Mouse (Mus musculus) retina, adult 2 months (tissue): ENCODE measurements around the gene Nrip3.
A peak's percentile ranks its signal among the peaks of the same experiment; 100 is the strongest.

Experiments
- DNase-seq: peaks from one replicate; pipeline ENCODE4 v3.0.0-alpha.2; 2012; ENCODE audit warnings: low read depth, low spot score

Nrip3 gene

DNA sequence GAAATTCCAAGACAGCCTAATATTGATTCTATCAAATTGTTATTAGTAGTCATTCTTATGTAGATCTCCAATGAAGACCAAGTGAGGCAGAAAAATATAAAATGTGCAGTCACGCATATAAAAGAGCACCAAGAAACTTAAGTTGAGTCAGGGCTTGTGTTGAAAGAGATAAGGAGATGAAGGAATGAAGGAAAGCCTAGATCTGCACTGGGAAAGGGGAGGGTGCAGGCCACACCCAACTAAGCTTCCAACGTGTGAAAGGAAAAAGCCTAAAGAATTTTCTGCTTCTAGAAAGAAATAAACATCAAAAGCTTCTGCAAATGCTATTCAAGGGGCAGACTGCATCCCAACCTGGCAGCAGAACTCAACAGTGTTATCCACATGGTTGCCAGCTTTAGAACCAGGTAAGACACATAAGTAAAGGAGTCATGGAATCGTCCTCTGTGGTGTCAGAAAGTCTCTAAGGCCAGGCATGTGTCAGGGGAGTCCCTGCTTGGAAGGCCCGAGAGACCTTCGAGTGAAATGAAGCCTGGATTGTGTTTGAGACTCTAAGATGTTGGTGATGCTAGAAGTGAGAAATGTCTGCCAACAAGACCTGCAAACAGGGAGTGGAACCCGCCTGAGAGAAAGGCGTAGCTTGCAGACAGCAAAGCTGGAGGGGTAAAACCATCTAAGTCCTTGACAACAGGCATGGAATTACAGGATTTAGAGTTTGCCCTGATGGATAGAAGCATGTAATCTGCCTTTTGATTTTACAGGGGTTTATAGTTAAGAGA lies 14.1 kb downstream of the Nrip3 start:
- DNase-seq: no peak

DNA sequence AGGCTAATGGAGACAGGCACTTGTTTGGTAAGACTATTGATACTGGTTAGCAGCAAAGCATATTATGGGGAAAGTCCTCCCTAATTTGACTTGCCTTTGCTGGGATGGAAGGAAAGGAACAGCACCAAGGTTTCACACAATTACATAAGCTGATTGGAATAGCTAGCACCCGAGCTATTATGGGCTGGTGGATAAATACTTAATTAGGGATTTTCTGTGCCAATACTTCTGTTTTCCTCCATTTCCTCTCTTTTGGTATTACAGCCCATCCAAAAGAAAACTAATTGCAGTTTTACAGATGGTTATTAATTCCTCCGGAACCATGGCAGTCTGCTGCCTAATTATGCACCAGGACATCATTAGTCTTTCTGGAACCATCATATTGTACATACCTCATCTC lies 17.8 kb downstream of the Nrip3 start:
- DNase-seq: no peak

DNA sequence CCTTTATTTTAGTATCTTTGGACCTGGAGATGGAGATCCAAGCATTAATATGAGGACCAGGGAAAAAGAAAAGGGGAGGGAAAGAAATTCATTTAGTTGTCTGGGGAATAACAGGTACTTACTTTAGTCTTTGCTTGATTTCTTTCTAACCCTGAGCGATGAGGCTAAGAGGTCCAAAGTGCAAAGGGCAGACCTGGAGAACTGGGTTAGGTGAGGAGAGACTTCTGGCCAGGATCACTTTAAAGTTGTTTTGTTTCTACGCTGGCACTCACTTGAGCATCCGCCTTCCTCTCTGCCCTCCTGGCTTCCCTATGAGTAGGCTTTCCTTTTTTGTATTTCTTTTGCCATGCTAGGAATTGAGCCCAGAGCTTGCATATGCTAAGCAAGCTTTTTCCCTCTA lies 25.5 kb downstream of the Nrip3 start:
- DNase-seq: no peak

DNA sequence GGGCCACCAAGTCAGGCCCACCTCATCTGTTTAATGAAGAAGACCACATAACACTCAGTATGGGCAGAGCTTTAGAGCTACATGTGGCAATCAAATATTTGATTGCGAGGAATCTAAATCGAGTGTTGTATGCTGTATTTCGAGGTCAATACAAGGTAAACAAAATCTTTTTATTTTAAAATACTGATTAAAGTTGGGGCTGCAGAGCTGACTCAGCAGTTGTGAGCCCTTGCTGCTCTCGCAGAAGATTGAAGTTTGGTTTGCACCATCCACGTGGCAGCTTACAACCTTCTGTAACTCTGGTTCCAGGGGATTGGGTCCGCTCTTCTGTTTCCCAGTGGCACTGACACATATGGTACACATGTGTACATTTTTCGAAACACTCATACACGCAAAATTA lies 27.8 kb downstream of the Nrip3 start:
- DNase-seq: no peak

DNA sequence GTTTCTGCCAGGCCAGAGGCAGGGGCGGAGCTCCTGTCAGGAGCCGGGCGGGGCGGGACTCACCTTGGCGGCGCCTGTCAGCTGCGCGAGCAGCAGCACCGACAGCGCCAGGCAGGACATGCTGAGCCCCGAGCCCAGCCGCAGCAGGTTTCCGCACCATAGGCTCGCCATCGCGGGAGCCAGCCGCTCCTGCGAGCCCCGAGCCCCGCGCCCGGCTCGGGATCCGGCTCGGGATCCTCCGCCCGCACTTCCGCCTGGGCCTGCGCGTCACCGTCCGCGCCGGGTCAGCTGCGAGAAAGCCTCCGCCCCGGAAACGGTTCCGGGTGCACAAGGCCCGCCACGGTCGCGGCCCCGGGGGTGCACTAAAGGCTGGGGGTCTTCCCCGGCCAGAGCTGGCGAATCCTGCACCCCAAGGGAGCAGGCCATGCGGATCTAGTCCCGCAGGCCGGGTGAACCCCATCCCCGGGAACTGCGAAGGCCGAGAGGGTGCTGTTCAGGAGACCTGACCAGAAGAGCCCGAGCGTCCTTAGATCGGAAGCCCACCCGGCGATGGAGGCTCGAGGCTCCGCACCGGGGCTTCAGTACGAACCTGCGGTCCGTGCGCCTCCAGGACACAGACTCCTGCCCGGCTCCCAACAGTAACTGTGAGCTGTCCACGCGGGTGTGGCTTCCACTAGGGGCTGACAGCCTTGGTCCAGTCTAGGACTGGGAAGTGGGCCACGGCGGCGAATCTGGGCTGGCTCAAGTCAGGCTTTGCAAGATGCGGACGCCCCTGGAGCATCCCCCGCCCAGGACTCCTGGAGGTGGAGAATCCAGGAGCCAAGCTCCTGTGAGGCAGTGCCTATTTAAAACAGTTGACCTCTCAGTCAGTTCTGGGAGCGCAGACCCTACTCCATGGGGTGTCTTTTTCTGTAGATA lies 29.6 kb downstream of the Nrip3 start, which contains the start of gene Tmem9b:
TSS of gene Tmem9b (minus strand) at position 868 of the 918 bp plus-strand sequence.
- peak; percentile 64 for DNase-seq

DNA sequence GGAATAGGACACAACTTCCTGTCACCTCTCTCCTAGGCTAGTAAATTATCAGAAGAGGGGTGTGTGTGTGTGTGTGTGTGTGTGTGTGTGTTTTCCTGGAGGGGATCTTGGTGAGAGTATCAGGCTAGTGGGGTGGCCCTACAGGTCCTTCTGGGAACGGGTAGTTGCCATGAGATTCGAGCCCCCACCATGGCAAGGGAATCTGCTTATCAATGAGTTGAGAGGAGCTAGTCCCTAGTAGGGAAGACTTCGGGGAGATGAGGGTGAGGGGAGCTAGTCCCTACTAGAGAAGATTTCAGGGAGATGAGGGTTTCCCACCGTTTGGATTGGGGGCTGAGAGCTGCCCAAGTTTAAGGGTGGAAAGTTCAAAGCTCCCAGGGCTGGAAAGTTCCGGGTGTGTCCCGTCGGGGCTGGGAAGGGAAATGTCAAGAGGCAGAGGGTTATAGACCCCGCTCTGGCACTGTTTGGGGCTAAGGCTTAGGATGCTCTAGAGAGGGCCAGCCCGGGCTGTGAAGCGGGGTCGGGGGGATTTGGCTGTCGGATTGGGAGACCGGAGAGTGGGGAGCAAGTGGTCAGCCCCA lies 30.3 kb downstream of the Nrip3 start:
- no peak for DNase-seq

DNA sequence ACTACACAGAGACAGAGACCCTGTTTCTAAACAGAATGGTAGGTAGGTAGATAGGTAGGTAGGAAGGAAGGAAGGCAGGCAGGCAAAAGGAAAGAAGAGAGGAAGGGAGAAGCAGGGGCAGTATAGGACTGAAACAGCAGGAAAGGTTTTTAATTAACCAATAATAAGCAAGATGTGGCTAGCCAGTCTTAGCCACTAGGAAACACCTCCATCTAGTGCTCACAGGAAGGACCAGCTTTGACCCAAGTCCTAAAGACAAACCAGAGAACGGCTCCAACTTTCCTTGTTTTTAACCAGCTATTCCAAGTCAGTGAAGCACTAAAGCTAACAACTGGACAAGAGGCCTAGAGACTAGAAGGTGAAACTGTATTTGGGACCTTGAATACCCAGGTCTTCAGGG lies 34.1 kb downstream of the Nrip3 start:
- no peak for DNase-seq

DNA sequence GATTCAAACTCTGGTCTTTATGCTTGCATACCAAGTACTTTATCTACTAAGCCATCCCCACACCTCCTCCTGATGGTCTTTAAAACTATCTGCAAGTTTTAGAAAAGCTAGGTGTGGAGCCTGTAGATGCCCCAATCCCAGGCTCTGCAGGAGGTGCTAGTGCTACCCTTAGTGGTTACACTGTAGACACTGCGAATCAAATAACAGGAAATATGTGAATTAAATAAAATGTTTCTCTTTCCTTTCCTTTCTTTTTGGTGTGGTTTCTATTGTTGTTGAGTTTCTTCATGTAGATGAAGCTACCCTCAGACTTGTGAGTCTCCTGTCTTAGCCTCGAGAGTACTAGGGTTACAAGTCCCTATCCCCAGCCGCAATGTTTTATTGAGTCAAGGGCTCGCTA lies 40.1 kb downstream of the Nrip3 start:
- no peak for DNase-seq

DNA sequence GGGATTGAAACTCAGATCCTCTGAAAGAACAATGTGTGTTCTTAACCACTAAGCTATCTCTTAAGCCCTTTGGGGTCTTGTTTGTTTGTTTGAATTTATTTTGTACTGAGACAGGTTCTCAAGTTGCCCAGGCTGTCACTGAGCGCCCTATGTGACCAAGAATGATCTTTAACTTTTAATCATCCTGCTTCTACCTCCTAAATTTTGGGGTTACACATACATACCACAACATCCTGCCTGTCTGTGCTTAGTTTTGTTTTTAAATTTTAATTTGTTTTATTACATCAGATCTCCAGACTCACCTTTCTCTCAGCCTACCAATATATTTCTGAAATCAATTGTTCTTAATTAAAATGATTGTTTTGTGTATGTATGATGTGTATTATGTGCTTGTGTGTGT lies 40.8 kb downstream of the Nrip3 start:
- DNase-seq: no peak

DNA sequence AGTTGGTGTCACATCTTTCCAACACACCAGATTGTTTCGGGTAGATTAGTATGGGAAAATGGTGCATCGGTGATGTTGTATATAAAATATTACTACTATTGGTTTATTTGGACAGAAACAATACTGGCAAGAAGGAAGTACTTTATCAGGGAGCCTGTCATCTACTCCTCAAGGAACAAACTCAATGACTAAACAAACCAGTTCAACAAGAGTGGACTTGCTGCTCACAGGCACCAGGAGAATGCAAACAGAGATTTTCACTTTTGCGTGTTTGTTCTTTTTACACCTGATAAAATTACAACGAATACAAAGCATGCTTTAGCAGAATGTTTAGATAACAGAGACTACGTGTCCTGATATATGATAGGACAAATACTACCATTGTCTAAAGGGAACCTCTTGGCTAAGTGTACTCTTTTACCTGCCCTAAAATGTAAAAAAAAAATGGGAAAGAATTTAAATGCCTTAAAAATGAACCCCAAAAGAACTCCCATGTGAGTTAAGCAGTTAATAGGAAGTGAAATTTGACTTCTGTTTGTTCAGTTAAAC lies 41.9 kb downstream of the Nrip3 start:
- no peak for DNase-seq

DNA sequence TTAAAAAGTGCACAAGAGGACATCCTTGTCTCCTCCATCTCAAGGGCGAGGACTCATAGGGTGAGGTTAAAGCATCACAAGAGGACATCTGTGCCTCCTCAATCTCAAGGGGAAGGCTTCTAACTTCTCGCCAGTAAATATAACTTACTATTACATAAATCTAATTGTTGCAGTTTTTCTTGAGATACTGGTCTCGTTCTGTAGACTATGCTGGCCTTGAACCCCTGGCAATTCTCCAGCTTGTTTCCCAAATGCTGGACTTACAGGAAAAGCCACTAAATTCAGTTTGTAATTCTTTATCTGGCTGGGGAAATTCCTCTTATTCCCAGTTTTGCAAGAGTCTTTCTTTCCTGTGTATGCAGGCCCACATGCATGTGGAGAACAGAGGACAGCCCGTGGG lies 47.0 kb downstream of the Nrip3 start:
- no peak for DNase-seq

DNA sequence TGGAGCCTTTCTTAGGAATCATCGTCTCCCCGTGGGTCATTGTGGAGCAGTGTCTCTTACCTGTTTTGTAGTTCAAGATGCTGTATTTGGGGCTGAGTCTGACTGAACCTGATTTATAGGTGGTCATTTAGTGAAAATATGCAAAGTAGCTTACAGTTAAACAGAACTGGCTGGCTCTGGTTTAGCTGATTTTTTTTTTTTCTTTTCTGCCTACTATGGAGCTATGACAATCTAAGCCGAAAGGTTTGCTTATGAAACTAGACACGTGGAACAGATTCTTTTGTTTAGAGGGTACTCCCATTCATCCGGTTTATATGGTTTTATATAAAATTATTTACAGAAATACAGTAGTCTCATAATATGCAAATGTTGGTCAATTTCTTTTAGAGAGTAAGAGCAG lies 50.2 kb downstream of the Nrip3 start, which contains the start of gene Ascl3:
TSS of gene Ascl3 (minus strand) at position 101 of the 400 bp plus-strand sequence.
- no peak for DNase-seq

DNA sequence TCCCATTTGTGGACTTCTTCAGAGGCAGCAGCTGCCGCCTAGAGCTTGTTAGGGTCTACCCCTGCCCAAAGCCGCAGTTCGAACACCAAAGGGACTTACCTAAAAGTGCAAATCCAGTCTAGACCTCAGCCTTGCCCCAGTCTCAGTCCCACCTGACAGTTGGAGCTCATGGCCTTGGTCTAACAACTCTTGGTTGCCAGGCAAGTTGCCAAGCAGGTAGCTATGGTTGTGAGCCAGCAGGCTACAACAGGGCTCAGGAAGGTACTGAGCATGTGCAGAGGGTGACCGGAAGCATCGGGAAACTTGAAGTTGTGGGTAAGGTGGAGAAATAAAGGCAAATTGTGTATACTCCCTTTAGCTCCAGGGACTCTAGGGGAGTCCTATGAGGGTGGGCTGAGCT lies 58.1 kb downstream of the Nrip3 start, which contains the start of gene BC051019:
TSS of gene BC051019 (minus strand) at position 154 of the 400 bp plus-strand sequence.
- DNase-seq: no peak

DNA sequence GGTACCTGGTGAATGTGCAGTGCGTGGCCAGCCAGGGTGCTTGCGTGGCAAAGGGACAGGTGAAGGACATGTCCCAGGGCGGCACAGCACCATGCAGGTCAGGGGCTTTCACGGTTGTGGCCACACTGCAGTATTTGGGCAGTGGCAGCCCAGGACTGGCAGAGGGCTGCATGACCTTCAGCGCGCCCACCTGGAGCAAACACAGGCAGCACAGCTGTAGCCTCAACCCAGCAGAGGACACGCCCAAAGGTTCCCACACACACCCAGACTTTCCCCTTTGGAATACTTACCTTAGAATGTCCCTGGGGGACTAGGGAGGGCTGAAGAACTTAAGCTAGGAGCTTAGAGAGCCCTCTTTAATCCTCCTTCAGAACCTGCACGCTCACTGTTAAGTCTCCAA lies 58.7 kb downstream of the Nrip3 start:
- peak; percentile 63 for DNase-seq

DNA sequence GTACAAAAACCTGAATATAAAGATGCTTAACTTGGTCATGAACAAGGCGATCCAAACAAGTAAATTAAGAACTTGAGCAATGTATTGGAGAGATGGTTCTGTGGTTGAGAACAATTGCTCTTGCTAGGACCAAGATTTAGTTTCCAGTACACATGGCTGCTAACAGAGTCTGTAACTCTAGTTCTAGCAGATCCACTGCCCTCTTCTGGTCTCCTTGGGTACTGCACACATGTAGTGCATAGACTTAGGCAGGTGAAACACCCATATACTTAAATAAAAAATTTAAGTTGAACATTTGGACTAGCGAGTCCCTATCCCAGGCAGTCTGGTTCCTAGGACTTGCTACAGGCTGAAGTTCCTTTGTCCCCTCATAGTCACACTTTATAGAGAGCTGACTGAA lies 59.2 kb downstream of the Nrip3 start:
- DNase-seq: no peak

DNA sequence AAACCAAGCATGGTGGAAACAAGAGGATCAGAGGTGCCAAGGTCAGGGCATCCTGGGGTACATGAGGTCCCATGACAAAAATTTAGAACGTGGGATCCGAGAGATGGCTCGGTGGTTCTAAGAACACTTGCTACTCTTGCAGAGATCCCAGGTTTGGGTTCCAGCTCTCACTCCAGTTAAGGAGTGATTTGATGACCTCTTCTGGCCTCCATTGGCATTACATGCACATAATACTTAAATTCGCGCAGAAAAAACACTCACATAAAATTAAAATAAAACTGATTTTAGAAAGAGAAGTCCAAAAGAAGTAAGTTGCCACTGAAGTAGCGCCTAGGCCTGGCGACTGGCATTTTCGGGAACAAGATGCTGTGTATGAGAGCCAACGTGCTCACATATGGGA lies 62.5 kb downstream of the Nrip3 start:
- DNase-seq: no peak

DNA sequence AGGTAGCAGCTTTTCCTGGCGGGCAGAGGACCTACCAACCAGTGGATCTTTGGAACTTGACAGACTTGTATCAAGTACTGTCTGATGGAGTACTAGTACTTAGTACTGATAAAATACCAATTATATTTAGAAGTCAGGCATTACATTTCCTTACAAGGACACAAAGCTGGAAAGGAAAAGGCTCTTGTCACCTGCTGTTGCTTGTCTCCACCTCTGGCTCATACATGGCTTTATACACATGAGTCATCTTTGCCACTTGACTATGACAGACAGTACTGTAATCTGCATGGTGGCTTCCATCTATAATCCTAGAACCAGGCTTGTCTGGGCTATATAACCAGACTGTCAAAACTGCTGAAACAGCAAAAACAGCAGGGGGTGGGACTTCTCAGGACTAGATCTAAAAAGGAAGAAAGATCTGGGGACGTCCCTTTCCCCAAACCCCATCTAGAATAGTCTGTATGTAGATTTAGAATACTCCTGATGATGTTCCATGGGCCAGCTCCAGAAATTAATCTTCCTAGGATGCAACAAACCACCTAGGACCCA lies 68.3 kb downstream of the Nrip3 start:
- no peak for DNase-seq

DNA sequence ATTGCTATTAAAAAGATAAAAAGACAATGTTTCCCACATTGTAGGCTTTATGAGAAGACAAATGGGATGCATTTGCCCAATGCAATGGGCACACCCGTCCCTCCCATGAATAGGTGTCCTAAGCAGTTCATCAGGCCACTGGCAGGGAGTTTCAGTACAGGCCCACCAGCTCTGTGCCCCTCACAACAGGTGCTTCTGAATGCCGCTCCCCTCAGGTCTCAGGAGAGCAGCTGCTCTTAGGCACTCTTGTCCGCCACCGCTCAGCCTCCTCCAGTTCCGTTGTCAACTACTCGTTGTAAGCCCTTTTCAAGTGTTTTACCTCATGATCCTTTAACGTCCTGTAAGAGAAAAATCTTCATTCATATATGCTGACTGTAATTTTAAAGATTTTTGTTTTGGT lies 69.6 kb downstream of the Nrip3 start:
- no peak for DNase-seq

DNA sequence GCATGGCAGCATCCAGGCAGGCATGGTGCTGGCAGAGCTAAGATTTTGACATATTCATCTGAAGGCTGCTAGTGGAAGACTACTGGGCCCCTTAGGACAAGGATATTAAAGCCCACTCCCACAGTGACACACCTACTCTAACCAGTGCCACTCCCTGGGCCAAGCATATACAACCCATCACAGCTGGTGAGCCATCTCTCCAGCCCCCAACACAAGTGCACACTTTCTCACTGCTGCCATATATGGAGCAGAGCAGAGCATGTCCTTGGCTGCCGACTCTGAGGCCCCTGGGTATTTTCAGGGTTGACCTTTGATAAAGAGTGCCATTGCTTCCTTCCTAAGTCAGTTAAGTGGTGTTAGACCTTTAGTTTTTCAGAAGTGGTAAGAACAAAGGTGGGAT lies 71.8 kb downstream of the Nrip3 start:
- no peak for DNase-seq

DNA sequence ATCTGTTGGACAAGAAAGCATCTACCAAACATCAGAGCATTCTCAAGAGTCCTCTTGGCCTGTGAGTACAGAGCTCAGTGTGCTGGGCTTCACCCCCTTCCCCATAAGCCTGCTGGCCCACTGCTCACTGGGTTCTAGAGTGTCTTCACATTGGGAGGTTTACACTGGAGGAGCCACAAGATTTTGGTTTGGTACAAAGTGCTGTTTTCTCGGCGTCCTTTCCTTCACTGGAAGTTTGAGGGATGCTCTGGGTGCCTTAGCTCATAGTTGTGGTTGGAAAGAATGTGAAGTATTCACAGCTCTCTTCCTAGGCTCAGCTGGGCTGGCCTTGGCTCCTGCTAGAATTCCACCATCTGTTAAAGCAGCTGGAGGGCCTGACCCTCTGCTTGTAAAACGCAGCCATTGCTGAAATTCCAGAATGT lies 72.9 kb downstream of the Nrip3 start:
- DNase-seq: no peak
